Mouse (Mus musculus) lung, postnatal 25 days (tissue): ENCODE results near the gene Foxn2.
A peak's percentile ranks its signal among the peaks of the same experiment; 100 is the strongest.
"Not testable (repeated sequence)": the region's sequence is repeated elsewhere in the genome, so short reads cannot be mapped to it uniquely, and the experiment has no call there.

Source experiments
- DNase-seq: peaks from one replicate; pipeline ENCODE4 v3.0.0; 2022; ENCODE audit warnings: low spot score

The Foxn2 gene

DNA sequence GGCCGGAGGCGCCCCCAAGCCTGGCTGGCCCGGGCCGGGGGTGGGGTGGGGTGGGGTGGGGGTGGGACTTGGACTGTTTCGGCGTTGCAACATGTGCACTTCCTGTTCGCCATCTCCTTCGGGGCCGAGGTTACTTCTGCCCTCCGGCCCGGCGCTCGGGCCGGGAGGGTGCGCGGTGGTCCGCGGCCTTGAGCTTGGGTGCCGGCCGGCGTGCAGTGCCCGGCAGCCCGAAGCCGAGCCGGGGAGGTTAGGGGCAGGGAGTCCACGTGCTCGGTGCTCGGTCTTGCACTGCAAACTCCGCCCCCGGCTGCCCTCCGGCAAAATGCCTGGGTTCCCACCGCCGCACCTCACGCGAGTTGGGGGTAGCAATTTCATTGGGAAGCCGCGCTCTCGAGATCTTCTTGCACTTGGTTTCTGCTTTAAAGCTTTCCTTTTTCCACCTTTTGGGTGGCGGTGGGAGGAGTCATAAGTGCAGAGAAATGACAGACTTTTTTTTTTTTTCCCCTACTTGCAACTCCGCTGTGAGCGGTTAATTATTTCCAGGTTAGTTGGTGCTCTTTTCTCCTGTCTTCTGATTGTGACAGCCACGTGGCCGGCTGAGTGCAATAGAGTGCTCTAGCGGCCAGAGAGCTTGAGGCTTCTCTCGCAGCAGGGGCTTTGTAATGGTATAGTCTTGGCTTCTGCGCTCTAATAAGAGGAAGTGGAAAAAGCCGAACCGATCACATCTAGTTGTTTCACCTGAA is 1.1 kb downstream of the Foxn2 start:
- DNase-seq: peak; percentile 73

DNA sequence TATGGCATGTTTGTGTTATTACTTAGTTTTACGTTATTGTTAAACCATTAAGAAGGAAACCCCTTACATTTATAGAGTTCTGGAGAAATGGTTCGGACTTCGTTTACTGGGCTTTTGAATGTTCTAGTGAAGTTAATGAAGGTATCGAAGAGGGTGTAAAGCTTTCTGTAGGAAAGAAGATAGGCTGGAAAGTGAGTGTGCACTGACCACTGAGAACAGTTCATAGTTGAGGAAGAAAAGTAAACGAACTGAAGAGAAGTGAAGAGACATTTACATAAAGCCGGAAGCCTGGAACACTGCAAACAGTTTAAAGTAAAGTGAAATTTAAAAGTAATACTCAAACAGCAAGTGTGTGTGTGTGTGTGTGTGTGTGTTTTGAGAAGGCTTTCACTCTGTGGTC is 2.1 kb downstream of the Foxn2 start:
- no peak for DNase-seq

DNA sequence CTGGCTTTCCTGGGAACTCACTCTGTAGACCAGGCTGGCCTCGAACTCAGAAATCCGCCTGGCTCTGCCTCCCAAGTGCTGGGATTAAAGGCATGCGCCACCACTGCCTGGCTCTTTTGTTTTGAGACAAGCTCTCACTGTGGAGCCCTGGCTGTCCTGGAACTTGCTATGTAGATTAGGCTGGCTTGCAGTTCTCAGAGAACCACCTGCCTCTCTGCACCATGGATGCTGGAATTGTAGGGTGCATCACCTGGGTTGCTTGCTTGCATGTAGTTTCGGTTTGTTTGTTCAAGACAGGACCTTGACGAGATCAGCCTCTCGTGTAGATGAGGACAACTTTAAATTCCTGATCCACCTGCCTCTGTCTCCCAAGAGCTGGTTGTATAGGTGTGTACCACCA is 2.7 kb downstream of the Foxn2 start:
- DNase-seq: no peak

- DNase-seq: peak; percentile 52
Measured at GRCm38 (mm10) chr17:88458079-88458478, 17.6 kb downstream of the Foxn2 start.

GRCm38 (mm10) chr17:88459516-88459915 is 19.0 kb downstream of the Foxn2 start:
- no peak for DNase-seq

DNA sequence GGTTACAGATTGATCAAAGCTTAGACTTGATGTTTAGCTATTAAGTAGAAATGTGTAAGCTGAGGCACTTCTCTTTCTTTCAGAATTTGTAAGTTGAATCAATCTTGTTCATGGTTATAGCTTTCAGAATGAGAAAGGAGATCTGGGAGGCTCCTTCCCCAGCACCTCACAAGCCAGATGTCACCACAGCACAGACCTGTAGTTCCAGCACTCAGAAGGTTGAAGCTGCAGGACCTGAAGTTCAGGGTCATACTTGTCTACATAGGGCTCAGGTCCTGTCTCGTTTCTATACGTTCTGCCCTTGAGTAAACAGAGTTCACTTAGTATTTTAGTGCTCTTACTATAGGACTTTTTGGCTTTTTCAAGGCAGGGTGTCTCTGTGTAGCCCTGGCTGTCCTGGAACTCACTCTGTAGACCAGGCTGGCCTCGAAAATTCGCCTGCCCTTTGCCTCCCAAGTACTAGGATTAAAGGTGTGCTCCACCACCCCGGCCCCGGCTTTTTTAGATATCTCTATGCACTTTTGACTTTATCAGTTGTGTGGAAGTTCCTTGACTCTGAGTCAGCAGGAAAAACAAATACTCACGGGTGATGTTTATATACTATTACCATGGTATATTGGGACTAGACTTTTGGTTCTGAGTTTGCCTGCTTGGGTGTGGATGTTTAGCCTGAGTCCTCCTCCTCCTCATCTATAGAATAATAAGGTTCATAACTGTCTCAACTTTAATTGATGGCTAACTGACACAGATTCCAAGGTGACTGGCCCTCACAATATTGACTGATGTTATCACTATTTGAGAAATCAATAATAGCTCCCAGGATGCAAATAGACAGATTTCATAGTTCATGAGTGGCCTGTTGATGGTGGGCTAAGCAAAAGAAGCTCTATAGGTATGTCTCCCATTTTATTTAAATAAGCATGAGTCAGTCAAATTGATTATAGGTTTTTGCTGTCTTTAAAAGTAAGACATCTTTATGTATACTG is 19.7 kb downstream of the Foxn2 start:
- no peak for DNase-seq

DNA sequence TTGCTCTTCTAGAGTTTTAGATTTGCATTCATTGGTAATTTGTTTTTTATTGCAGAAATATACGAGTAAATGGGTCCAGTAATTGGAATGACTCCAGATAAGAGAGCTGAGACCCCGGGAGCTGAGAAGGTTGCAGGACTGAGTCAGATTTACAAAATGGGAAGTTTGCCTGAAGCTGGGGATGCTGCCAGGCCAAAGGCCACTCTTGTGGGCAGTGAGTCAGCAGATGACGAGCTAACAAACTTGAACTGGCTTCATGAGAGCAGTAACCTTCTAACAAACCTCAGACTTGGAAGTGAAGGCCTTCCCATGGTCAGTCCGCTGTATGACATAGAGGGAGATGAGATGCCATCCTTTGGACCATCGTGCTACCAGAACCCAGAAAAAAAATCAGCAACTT is 22.1 kb downstream of the Foxn2 start:
- DNase-seq: peak; percentile 72

DNA sequence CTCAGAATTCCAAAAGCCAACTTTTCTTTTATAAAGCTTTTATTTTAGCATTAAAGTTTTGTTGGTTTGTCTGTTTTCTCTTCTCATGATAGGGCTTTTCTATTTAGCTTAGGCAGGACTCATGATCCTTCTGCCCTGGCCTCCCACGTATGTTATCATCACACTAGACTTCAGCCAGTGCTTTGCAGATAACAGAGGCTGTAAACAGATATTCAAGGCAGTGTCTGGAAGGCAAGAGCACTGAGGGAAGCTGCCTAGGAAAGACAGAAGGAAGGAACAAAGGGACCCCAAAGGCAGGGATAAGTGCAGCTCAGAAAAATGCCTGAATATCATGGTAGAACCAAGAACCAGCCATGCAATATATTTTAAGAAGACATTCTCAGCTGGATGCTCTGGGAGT is 26.1 kb downstream of the Foxn2 start:
- no peak for DNase-seq

DNA sequence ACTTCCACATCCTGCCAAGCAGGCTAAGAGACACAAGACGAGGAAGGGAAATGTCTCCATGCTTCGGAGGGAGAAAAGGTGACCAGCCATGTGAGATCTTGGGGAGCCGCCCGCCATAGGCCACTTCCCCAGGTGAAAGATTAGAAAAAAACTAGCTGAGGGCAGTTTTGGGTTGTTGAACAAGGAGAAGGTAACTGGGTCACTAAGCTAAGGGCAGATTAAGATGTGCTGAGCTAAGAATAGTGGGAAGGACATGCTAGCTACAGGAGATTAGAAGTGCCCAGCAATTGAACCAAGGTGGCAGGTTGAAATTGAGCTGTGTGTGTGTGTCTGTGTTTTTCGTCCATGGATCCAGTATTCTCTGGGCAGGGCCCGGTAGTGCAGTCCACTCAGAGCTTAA is 27.2 kb downstream of the Foxn2 start:
- no peak for DNase-seq

DNA sequence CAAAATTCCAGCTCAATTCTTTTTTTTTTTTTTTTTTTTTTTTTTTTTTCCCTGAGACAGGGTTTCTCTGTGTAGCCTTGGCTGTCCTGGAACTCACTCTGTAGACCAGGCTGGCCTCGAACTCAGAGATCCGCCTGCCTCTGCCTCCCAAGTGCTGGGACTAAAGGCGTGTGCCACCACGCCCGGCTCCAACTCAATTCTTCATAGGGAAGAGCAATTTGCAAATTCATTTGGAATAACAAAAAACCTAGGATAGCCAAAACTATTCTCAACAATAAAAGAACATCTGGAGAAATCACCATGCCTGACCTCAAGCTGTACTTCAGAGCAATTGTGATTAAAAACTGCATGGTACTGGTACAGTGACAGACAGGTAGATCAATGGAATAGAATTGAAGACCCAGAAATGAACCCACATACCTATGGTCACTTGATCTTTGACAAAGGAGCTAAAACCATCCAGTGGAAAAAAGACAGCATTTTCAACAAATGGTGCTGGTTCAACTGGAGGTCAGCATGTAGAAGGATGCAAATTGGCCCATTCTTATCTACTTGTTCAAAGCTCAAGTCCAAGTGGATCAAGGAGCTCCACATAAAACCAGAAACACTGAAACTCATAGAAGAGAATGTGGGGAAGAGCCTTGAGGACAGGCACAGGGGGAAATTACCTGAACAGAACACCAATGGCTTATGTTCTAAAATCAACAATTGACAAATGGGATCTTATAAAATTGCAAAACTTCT is 28.3 kb downstream of the Foxn2 start:
- not testable (repeated sequence) for DNase-seq

- DNase-seq: no peak
Measured at GRCm38 (mm10) chr17:88473766-88474165, 33.3 kb downstream of the Foxn2 start.

DNA sequence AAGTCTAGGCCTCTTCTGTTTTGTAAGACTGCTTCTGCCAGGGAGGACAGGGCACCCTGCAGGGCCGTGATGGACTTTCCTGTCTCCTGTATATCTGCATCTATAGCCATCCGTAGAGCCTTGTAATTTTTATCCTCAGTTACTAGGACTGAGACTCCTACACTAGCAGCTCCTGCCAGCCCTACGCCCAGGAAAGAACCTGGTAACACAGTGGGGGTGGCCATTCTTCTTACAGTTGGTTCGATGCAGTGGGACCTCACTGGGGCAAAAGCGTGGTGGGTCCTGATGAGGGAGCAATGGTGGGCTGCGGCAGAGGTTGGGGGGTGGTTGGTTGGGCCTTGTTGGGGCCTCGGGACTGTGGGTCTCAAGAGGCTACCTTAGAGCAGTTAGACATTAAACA is 36.7 kb downstream of the Foxn2 start:
- DNase-seq: no peak

GRCm38 (mm10) chr17:88477699-88478098 is 37.2 kb downstream of the Foxn2 start:
- DNase-seq: no peak

- no peak for DNase-seq
Measured at GRCm38 (mm10) chr17:88479040-88479439, 38.5 kb downstream of the Foxn2 start.

- no peak for DNase-seq
Measured at GRCm38 (mm10) chr17:88480369-88480768, 39.9 kb downstream of the Foxn2 start.

GRCm38 (mm10) chr17:88481062-88481461 is 40.6 kb downstream of the Foxn2 start:
- no peak for DNase-seq

- no peak for DNase-seq
Measured at GRCm38 (mm10) chr17:88481587-88481986, 41.1 kb downstream of the Foxn2 start.

DNA sequence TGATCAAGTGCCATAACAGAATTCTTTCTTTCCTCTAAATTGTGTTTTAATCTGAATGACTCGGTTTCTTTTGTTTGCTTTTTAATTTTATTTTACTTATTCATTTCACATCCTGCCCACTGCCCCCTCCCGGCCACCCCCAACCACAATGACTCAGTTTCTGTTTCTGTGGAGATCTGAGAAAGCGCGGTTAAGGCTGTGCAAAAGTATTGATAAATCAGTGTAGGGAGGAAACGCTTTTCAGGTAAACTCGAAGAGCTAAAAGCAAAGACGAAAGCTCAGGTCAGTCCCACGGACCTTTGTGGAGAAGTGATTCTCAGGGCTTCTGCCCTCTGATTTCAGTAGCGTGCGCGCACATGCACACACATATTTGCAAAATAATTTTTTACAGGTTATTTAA is 44.0 kb downstream of the Foxn2 start:
- no peak for DNase-seq

GRCm38 (mm10) chr17:88484951-88485350 is 44.4 kb downstream of the Foxn2 start:
- DNase-seq: no peak

GRCm38 (mm10) chr17:88490546-88490945 is 50.0 kb downstream of the Foxn2 start:
- no peak for DNase-seq

DNA sequence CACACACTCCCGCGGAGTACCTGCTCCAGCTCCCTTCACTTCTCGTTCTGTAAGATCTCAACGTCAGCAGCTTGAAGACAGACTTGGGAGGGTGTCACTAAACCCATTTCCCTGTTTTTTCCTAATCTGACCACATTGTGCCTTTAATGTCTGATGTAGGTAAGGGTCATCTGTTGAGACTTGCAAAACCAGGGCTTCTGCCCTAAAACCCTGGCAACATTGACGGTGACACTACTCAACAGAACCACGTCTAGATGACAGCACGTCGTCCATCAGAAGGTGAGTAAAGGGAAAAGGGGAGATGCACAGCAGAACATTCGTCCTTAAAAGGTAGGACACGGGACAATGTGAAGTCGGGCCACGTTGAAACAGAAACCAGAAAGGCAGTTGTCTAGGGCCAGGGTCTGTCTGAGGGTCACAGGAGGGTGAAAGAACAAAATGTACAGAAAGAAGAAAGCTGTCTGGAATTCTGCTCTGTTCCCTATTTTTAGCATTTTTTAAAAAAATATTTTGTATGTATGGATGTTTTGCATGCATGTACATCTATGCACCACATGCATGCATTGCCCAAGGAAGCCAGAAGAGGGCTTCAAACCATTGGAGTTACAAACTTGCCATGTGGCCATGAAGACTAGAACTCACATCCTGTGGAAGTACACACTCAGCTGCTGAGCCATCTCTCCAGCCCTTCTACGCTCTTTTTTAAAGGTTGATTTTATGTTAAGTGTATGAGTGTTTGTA is 51.0 kb downstream of the Foxn2 start:
- no peak for DNase-seq

- no peak for DNase-seq
Measured at GRCm38 (mm10) chr17:88492107-88492460, 51.6 kb downstream of the Foxn2 start.
